Mouse (Mus musculus) liver, embryonic 14.5 days (tissue): ENCODE data around the gene Gtf3a.

Experiments used
- CTCF ChIP-seq: IDR thresholded peaks from 2 replicates; pipeline ENCODE4 v1.5.1; 2016; ENCODE audit warnings: antibody characterized with exemption, low read depth, control low read depth
- EP300 ChIP-seq: IDR thresholded peaks from 2 replicates; pipeline ENCODE4 v1.6.1; 2016; ENCODE audit warnings: antibody characterized with exemption, low read depth

DNA sequence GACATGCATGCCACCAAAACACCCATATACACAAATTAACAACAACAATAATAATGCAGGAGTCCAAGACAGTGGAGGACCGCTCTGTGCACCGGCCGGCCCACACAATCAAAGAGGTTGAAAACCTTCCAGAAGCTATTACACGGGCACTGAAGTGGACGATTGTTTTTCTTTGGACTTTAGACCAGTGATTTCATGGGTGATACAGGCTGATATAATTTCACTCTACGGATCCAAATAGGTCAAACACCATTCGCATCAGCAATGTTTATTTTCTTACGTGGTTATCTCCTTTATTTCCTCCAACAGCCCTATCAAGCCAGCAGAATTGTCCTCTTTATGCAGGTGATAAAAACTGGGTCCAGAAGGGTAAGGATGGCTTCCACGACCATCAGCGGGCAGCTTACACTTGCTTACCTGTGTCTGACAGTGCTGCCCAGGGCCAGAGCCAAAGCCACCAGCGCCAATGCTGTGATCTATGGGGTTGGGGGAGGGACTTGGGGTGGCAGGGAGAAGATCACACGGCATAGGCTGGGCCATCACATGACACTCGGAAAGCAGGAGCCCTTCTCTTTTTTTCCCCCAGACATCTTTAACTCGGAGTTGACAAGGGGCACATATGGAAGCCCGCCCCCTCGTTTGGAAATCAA is 16.4 kb upstream of the Gtf3a start:
- no peak for TF ChIP-seq CTCF
- TF ChIP-seq EP300, result no peak
